Mouse (Mus musculus) retina, adult 2 months (tissue): Measurements from ENCODE around the gene Ptp4a2.

Experiments
- DNase-seq: peaks from one replicate; pipeline ENCODE4 v3.0.0-alpha.2; 2012; ENCODE audit warnings: low read depth, low spot score

Ptp4a2 gene

DNA sequence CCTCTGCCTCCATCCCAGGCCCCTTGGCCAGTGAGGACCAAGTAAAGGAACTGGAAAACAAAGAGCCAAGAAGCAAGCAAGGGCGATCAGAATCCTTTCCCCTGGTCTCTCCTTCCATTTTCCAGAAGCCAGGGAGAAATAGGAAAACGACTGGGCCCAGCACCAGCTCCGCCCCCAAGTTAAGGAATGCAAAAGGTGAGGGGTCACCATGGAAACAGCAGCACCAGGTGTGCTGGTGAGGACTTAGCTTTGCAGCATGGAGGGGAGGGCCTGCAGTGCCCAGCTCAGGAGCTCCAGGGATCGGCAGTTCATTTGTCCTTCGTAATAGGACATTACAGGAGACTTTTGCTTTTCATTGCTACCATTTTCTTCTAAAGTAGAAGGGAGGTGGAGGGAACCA lies 13.0 kb upstream of the Ptp4a2 start:
- no peak for DNase-seq

- DNase-seq, result no peak
These were observed 7.7 kb upstream of the Ptp4a2 start for GRCm38 (mm10) chr4:129803368-129803767.

GRCm38 (mm10) chr4:129805059-129805458 lies 6.0 kb upstream of the Ptp4a2 start:
- DNase-seq, result no peak

DNA sequence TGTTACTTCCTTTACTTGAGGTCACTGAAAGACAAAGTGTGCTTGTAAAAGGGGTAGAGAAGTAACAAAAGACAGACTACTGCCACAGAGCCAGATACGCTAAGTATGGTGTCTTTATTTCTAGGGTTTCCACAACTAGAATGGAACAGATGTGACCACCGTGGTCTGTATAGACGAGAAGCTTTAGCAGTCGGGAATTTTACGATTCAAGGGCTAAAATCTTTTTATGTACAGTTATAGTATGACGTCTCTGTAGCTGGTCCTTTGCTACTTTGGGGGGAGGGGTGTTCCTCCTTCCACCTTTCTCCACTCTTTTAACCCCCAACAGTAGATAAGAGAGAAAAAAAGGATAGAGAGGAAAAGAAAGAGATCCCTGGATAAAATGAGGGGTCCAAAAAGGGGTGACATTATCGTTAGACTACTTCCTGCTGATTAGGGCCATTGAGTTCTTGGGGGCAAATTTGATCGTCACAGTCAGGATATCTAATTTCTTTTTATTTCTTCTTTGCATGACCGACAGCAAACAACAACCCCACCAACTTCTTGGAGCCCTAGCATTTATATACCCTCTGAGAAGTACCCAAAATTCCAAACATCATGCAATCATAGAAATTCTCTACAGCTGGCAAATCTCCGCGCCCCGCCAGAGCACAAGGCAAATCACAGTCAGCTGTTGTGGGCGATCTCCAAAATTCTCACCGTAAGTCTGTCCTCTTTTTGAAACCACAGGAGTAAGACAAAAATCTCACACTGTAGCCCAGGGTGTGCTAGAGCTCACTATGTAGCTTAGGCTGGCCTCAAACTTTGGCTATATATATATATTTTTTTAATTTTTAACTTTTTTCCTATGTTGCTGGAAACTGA lies 818 bp downstream of the Ptp4a2 start:
- no peak for DNase-seq

GRCm38 (mm10) chr4:129817591-129817990 lies 6.6 kb downstream of the Ptp4a2 start:
- DNase-seq, result no peak

DNA sequence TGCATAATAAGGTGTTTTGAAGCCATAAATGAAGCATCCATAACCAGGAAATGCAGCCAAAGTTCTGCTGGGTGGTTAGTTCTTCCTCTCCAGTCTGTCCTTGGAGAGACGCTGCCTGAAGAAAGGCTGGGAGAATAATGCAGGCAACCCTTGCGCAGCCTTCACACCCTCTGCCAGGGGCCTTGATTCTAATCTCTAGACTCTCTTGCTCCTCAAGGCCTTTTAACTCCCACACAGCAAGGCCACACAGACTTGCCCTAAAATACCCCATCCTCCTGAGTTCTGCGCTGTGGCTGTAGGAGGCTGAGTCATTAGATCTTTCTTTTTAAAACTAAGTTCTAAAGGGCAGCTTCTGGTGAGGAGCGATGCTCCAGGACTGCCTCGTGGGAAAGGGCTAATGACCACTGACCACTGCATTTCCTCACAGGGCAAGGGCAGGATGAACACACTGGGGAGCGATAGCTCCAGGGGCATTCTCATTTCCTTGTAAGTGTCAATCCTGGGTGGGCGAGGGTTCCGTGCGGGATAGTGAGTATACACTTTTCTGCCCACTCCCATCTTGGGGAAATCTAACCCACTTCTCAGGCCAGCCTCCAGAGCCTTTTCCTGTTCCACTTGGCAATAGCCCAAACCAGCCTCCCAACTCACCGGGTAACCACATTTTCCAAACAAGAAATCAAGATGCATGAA lies 7.6 kb downstream of the Ptp4a2 start:
- no peak for DNase-seq

DNA sequence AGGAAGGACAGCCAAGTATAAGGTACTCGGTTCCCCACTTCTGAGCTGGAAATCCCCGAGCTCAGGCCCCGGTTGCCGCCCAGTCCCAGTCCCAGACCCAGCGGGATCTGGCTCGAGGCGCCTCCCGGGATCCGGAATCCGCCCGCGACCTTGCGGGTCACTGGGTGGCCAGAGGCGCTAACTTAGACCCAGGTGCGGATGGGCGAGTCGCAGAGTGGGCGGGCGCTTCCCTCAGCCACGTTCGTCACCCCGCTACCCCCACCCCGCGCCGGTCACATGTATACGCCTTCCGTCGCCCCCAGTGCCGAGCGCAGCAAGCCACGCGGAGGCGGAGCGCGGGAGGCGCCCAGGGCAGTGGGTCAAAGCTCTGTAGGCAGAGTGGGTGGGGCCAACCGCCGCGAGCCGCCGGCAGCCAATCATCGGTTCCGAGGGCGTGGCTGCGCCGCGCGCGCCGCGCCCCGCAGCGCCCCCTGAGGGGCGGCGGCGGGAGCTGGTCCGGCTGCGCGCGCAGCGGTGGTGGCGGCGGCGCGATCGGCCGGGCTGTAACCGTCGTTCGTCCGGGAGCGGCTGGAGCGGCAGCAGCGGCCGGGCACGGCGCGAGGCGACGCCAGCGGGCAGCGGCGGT lies 8.8 kb downstream of the Ptp4a2 start:
- peak; percentile 90 for DNase-seq

DNA sequence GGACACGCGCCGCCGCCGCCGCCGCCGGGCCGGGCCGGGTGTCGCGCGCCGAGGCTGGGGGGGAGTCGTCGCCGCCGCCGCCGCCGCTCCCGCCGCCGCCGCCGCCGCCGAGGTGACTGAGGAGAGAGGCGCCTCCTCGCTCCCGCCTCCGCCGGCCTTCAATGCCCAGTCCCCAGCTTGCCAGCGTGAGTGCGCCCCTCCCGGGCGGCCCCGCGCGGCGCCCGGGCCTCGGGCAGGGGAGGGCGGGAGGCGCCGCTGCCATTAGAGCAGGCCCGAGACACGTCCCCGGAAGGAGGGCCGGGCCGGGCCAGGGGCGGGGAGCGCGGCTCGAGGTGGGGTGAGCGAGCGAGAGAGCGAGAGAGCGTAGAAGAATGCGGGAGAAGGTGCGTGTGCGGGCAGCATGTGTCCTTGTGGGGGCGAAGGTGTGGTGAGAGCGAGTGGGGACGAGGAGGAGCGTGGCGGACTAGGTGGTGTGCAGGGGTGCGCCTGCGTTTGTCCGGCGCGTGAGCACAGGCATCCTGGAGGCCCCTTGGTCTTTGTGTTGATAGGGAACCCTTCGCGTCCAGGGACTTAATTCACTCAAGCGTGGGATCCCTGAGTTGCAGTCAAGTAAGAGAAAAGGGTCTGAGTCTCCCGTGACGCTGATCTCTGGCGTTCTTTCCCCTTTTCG lies 9.5 kb downstream of the Ptp4a2 start:
- peak; percentile 50 for DNase-seq

- DNase-seq, result no peak
These were observed 10.1 kb downstream of the Ptp4a2 start for GRCm38 (mm10) chr4:129821087-129821616.

- DNase-seq, result no peak
These were observed 11.3 kb downstream of the Ptp4a2 start for GRCm38 (mm10) chr4:129822324-129822723.

GRCm38 (mm10) chr4:129823216-129823810 lies 12.3 kb downstream of the Ptp4a2 start:
- DNase-seq, result no peak

- no peak for DNase-seq
These were observed 16.6 kb downstream of the Ptp4a2 start for GRCm38 (mm10) chr4:129827611-129828010.

DNA sequence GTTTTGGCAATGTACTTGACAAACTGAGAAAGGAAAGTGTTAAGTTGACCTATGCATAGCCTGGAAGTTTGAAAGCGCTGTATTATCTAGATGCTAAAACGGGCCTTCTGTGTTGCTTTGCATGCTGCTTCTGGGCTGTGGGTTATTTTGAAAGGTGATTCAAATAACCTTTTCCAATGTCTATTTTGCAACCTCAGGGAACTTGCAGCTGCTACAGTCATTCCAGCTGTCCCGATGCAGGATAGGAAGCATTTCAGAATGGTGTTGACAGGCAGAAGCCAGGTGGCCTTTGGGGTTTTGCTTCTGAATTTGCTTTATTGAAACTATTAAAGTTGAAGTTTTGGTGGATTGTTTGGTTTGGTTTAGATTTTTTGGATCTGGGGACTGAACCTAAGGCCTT lies 17.1 kb downstream of the Ptp4a2 start:
- no peak for DNase-seq

DNA sequence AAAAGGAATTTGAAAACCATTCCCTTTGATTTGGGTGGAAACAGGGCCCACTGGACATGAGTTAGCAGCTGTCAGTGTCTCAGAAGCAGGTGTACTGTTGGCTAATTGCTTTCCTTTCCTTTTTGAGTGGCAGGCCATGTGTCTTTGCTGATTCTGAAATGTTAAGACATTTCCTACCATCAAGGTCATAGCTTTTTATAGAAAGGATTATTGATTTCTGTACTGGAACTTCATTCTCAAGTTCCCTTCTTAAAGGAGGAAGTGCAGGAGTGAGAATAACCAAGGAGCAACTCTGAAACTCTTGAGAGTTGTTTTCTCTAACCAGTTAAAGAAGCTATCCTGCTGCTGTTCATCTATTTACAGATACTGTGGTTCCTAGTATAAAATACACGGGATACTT lies 18.8 kb downstream of the Ptp4a2 start:
- no peak for DNase-seq

DNA sequence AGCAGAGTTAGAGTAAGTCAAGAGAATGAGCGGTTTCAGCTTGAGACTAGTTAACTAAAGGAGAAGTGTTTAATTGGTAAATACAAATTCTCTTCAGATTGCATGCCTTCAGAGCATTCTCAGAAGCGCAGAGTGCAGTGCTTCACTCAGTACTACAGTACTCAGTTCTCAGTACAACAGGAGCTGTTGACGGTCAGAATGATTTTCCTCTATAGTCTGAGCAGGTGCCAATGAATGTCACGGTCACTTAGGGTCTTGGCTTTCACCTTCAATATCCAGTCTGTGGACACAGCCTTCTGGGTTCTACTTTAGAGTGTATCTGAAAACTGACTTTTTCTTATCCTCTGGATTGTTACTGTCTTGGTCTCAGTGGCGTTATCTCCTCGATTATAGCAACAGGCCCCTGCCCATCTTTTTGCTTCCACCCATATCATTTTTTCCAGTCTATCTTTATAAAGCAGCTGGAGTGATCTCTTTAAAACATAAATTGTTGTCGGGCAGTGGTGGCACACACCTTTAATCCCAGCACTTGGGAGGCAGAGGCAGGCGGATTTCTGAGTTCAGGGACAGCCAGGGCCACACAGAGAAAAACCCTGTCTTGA lies 19.4 kb downstream of the Ptp4a2 start:
- DNase-seq, result no peak

DNA sequence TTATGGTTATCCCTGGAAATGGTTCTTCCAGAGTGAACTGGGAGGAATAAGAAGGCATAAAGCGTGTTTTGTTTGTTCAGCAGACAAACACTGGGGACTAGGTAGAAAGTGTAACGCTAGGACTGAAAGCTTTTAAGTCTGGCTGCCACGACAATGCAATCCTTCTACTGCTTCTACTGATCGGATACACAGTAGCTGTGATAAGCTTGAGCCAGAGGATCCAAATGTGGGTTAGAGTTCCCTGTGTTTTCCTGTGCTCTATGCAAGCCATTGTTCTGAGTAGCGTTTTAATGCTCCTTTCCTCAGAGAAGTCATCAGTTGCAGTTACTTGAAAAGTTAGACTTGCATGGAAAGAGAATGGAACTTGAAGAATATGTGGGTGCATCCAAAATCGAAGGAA lies 23.6 kb downstream of the Ptp4a2 start:
- DNase-seq, result no peak

DNA sequence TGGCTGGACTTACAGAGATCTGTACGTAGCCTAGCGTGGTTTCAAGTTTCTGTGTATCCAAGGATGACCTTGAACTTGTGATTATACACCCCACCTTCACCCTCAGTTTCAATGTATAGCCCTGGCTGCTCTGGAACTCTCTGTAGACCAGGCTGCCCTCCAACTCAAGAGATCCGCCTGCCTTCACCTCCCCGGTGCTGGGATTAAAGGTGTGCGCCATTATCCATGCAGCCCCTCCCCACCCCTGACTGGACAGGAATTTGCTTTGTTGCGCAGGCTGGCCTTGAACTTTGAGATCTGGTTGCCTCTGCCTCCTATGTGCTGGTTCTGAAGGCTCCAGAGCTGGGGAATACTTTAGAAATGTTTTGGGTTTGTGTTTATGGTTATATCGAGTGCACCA lies 24.3 kb downstream of the Ptp4a2 start:
- no peak for DNase-seq

DNA sequence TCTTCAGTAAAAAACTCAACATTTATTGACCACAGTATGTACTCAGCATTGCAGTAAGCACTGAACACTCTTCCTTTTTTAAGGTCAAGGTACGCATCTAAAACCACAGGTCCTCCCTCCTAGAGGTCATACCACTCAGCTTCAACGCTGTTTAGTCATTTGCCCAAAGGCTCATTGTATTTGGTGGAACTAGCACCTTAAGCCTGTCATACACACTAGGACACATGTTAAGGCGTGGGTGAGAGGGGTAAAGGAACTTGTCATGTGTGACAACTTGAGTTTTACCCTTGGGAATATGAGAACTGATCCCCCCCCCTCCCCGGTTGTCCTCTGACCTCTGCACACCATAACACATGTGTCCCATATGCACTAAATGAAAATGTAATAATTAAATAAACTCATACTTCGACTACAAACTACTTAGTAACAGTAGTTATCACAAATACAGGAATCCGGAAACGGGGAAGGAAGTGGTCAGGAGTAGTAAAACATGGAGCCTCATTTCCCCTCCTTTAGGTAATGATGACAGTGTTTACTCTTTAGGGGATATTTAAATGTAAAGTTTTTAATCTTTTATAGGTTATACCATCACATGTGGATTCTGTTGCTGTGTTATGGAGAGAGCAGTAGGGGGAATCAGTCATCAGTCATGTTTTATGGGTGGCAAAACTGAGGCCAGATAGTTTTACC lies 29.0 kb downstream of the Ptp4a2 start:
- DNase-seq, result no peak

- DNase-seq, result no peak
These were observed 35.8 kb downstream of the Ptp4a2 start for GRCm38 (mm10) chr4:129846823-129847222.

DNA sequence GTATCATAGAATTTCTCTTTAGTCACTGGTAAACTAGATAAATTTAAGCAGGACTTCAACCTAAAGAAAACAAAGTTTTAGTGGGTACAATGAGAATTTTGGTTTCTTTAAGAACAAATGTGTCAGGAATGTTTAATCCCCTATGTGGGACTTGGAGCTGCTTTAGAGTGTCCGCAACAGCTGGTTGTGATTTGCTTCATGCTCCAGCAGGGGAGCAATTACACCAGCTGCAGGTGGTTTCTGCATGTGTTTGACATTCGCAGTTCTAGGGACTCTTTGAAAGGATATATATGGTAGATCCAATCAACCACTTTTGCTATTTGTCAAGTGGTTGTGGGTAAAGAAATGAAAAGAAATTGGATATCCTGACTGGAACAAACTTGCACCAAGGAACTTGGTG lies 39.5 kb downstream of the Ptp4a2 start:
- no peak for DNase-seq
